Mouse (Mus musculus): ENCODE results near the gene Tifab. TPM values are rescaled to one million over a fixed set of nuclear protein-coding genes. Genes with fewer than 3 reads are reported as not detected.

The Tifab gene
- polyA plus RNA-seq, 1 experiment: 20.8 TPM

GRCm38 (mm10) chr13:56125632-56126031 is 53.1 kb downstream of the Tifab start:
- H3K36me3 ChIP-seq (ENCODE audit: control insufficient read depth, insufficient read depth, low read length): peaks cover 34% of the 10 kb centered on the region
- no peak overlapping the region for H3K27ac ChIP-seq (ENCODE audit: insufficient read depth, low read length)
- no peak for DNase-seq (ENCODE audit: low read depth in 1 of 2, low spot score in 2 of 2)
- 85% methylated on average over 10 of the region's 10 CpGs for WGBS
- H3K4me3 ChIP-seq (ENCODE audit: extremely low read depth, insufficient read depth, insufficient read length): no peak overlapping the region
- H3K27me3 ChIP-seq (ENCODE audit: control insufficient read depth, insufficient read depth, low read length): no peaks in the 10 kb centered on the region
- no peak for TF ChIP-seq POLR2A (IDR thresholded peaks at IDR 0.05; ENCODE audit: low read depth, low read length)
- no peak for TF ChIP-seq CTCF (IDR thresholded peaks at IDR 0.05; ENCODE audit: extremely low read depth, insufficient read depth, insufficient read length, insufficient replicate concordance)
- peaks cover 3% of the 10 kb centered on the region; the same call in 1 of the 2 replicates for H3K4me1 ChIP-seq (ENCODE audit: control insufficient read depth, insufficient read depth, insufficient read length)

Other genes with a start within 250 kb of the Tifab start
- gene H2afy, start 42.5 kb downstream of the Tifab start, polyA plus RNA-seq (2012; rRNA removed): 125 and 150 TPM in 2 replicates
- gene Neurog1, start 73.3 kb upstream of the Tifab start, polyA plus RNA-seq (2012; rRNA removed): not detected in 2 replicates
- 0.43 and 0.46 TPM in 2 replicates for gene Cxcl14, start 117.7 kb upstream of the Tifab start, polyA plus RNA-seq (2012; rRNA removed)
- gene Gm3045, start 247.7 kb upstream of the Tifab start, polyA plus RNA-seq (2012; rRNA removed): not detected in 2 replicates

Measured in spleen, adult 2 months (tissue).